Mouse (Mus musculus) kidney, postnatal 0 days (tissue): ENCODE data around the gene Dgki. TPM values are rescaled to one million over a fixed set of nuclear protein-coding genes. Genes with fewer than 3 reads are reported as not detected.

Source experiments
- ATAC-seq: fragments of 200-750 bp; cut with Nextera tagmentation; replicated peaks from 2 replicates; pipeline ENCODE4 v1.8.0; 2017; ENCODE audit warnings: low read depth, moderate number of reproducible peaks, moderate TSS enrichment, moderate library complexity; ENCODE audit not compliant: low FRiP score
- DNase-seq: peaks from one replicate; pipeline ENCODE4 v3.0.0-alpha.2; 2016; ENCODE audit warnings: low spot score
- H3K27ac ChIP-seq: fragments of 300-500 bp; sonication (generic); 2 replicates; pipeline ENCODE4 v1.5.1; 2014; ENCODE audit warnings: mild to moderate bottlenecking
- H3K27me3 ChIP-seq: fragments of 300-500 bp; sonication (generic); 2 replicates; pipeline ENCODE4 v1.6.1; 2014; ENCODE audit warnings: low read length, mixed read lengths; ENCODE audit not compliant: insufficient read depth
- H3K36me3 ChIP-seq: fragments of 300-500 bp; sonication (generic); 2 replicates; pipeline ENCODE4 v1.6.1; 2014; ENCODE audit warnings: low read length, mixed read lengths; ENCODE audit not compliant: insufficient read depth
- H3K4me1 ChIP-seq: fragments of 300-500 bp; sonication (generic); replicated peaks from 2 replicates; pipeline ENCODE4 v1.6.1; 2014; ENCODE audit warnings: antibody characterized with exemption, low read length, mixed read lengths; ENCODE audit not compliant: insufficient read depth
- H3K4me2 ChIP-seq: fragments of 300-500 bp; sonication (generic); 2 replicates; pipeline ENCODE4 v1.6.1; 2014; ENCODE audit warnings: mild to moderate bottlenecking, low read length, moderate library complexity, mixed read lengths
- H3K4me3 ChIP-seq: fragments of 300-500 bp; sonication (generic); replicated peaks from 2 replicates; pipeline ENCODE4 v1.5.1; 2014; ENCODE audit warnings: low read depth, low read length
- H3K9ac ChIP-seq: fragments of 300-500 bp; sonication (generic); 2 replicates; pipeline ENCODE4 v1.6.1; 2014; ENCODE audit warnings: low read depth, low read length
- H3K9me3 ChIP-seq: fragments of 300-500 bp; sonication (generic); replicated peaks from 2 replicates; pipeline ENCODE4 v1.6.1; 2016; ENCODE audit warnings: low read length, inconsistent platforms, mixed read lengths
- CTCF ChIP-seq: IDR thresholded peaks from 2 replicates; pipeline ENCODE4 v1.5.1; 2016; ENCODE audit warnings: antibody characterized with exemption, low read depth, mild to moderate bottlenecking, moderate library complexity
- WGBS: fragments of 180-500 bp; shearing (Covaris S2); extraction: QIAGEN DNeasy Blood & Tissue Kit; methylation state at CpG from one replicate; pipeline ENCODE4 v1.1.7; 2014; 5-methylcytosine and 5-hydroxymethylcytosine counted together
- polyA plus RNA-seq: library from polyadenylated mRNA; unstranded; fragments of >200 nt; fragmentation: Nextera tagmentation; extraction: Ambion mirVana; gene quantifications from 2 replicates; pipeline ENCODE4 v1.2.1, GENCODE M21; 2015

The Dgki gene
- polyA plus RNA-seq, 1 experiment from 2014 or later = 0.76 TPM

DNA sequence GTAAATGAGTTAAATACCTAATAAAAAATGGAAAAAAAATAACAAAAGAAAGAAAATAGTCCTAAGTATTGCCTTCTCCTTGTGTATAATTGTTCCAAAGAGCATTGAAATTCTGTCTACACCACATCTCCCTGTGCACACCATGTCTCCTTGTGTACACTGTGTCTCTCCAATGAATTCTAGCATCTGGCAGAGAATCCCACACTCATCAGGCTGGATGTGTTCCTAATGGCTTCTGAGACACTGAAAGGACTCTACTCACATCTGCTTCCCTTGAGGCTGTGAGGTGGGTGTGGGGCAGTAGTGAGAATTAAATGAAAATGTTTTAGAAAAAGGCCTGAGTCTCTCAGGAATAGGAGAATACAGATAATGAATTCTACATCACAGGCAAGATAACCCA lies 283.9 kb downstream of the Dgki start:
- Histone ChIP-seq H3K36me3 (no peaks in the 10 kb centered on the region), H3K27me3 (no peaks in the 10 kb centered on the region), H3K9me3 (no peaks in the 10 kb centered on the region), H3K9ac (no peak overlapping the region), H3K4me2 (no peak overlapping the region), H3K27ac (no peak overlapping the region), H3K4me3 (no peak overlapping the region), H3K4me1 (no peaks in the 10 kb centered on the region)
- DNase-seq (no peak), ATAC-seq (no peak)
- no peak for TF ChIP-seq CTCF

DNA sequence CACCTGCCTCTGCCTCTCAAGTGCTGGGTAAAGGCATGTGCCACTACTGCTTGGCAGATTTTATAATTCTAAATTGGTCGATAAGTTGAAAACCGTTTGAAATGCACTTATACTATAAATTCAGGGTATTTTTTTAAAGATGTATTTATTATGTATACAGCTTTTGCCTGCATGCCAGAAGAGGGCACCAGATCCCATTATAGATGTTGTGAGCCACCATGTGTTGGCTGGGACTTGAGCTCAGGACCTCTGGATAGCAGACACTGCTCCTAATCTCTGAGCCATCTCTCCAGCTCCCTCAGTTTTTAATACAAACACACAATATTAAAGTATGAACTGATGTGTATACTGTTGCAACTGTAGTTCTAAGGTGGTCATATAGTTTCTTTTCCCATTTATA lies 288.4 kb downstream of the Dgki start:
- Histone ChIP-seq H3K9me3 (no peaks in the 10 kb centered on the region), H3K4me3 (no peak overlapping the region), H3K36me3 (no peaks in the 10 kb centered on the region), H3K27me3 (no peaks in the 10 kb centered on the region), H3K9ac (no peak overlapping the region), H3K27ac (no peak overlapping the region), H3K4me1 (no peaks in the 10 kb centered on the region), H3K4me2 (no peak overlapping the region)
- peak; percentile 56 for TF ChIP-seq CTCF
- no peak for DNase-seq
- 87% methylated on average over 2 of the region's 2 CpGs for WGBS
- no peak for ATAC-seq

DNA sequence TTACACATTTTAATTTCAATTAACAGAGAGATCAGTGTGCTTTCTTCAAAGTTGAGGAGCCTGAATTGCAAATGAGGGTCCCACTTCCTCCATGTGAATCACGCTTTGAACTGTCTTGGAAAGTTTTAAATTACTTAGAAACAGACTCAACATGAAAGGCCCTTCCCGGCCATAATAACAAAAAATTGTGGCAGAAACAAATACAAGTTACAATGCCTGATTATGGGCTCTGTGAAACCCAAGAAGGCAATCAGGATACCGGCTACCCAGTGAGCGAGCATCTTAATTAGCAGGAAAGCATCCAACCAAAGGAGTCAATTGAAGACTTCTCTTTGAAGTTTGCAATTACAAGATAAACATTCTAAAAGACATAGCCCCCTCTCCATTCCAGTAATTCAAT lies 292.4 kb downstream of the Dgki start:
- Histone ChIP-seq H3K27me3 (no peaks in the 10 kb centered on the region), H3K9me3 (no peaks in the 10 kb centered on the region), H3K9ac (no peak overlapping the region), H3K4me2 (no peak overlapping the region), H3K4me1 (no peaks in the 10 kb centered on the region), H3K4me3 (no peak overlapping the region), H3K27ac (no peak overlapping the region), H3K36me3 (no peaks in the 10 kb centered on the region)
- no peak for TF ChIP-seq CTCF
- ATAC-seq (no peak), DNase-seq (peak; percentile 44)
- WGBS = 29% methylated on average over 4 of the region's 4 CpGs

DNA sequence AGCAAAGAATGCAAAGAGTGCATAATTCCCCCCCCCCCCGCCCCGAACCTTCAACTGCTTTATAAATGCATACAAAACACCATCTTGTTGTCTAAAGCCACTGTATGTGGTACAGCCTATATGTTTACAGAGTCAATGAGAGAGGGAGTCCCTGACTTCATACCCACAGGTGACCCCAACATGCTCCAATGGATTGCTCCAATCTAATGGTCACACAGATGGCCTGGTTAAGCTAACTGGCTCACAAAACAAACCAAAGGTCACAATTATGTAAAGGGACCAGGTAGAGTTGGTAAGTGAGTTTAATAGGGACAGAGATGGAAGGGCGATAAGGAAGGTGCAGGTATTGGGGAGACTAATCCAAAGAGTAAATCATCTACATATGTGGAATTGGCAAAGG lies 295.1 kb downstream of the Dgki start:
- ATAC-seq (no peak), DNase-seq (no peak)
- WGBS = 89% methylated on average over 3 of the region's 3 CpGs
- H3K27me3 ChIP-seq = no peaks in the 10 kb centered on the region
- H3K27ac ChIP-seq = no peak overlapping the region
- TF ChIP-seq CTCF = no peak
- H3K36me3 ChIP-seq = no peaks in the 10 kb centered on the region
- H3K4me3 ChIP-seq = no peak overlapping the region
- no peaks in the 10 kb centered on the region for H3K4me1 ChIP-seq
- H3K4me2 ChIP-seq = no peak overlapping the region
- H3K9me3 ChIP-seq = no peaks in the 10 kb centered on the region
- H3K9ac ChIP-seq = no peak overlapping the region

DNA sequence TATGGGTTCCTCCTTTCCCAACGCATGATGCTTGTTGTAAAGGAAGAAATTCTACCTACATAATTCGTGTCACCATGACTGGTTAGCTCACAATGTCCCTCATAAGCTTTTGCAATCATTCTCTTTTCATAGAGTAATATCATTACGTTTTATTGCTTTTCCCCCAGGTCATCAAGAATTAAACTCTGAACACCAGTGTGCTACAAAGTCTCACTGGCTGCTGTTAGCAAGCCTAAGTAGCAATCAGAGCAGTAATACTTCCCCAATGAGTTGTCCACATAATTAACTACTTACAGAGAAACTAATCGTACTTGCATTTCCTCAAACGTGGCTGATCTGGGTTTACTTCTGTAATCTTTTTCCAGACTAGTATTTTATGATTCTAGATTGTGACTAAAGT lies 296.7 kb downstream of the Dgki start:
- H3K4me2 ChIP-seq = no peak overlapping the region
- no peaks in the 10 kb centered on the region for H3K36me3 ChIP-seq
- H3K4me3 ChIP-seq = no peak overlapping the region
- H3K27me3 ChIP-seq = no peaks in the 10 kb centered on the region
- ATAC-seq (no peak), DNase-seq (no peak)
- H3K27ac ChIP-seq = no peak overlapping the region
- H3K9me3 ChIP-seq = no peaks in the 10 kb centered on the region
- no peak for TF ChIP-seq CTCF
- 62% methylated on average over 5 of the region's 5 CpGs for WGBS
- no peaks in the 10 kb centered on the region for H3K4me1 ChIP-seq
- no peak overlapping the region for H3K9ac ChIP-seq

DNA sequence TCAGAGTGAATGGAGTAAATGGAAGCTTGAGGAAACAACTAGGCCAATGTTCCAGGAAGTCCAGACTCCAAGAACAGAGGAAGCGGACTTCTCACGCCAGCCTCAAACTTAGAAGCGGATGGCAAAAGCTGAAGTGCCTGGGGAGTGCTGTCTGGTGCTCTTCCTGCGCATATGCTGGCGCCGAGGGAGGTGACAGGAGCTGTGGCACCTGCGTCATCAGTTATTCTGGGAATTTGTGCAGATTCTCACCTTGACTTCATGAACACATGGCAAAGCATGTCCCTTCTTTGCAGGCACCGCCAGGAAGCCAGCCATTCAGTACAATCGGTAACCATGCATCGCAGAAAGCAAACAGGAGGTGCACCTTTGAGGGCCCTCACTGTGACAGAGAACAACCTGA lies 301.0 kb downstream of the Dgki start:
- no peak overlapping the region for H3K27ac ChIP-seq
- ATAC-seq (no peak), DNase-seq (no peak)
- no peak for TF ChIP-seq CTCF
- H3K4me1 ChIP-seq = no peaks in the 10 kb centered on the region
- H3K9ac ChIP-seq = no peak overlapping the region
- no peak overlapping the region for H3K4me3 ChIP-seq
- 85% methylated on average over 10 of the region's 10 CpGs for WGBS
- no peaks in the 10 kb centered on the region for H3K9me3 ChIP-seq
- H3K4me2 ChIP-seq = no peak overlapping the region
- no peaks in the 10 kb centered on the region for H3K36me3 ChIP-seq
- H3K27me3 ChIP-seq = no peaks in the 10 kb centered on the region

DNA sequence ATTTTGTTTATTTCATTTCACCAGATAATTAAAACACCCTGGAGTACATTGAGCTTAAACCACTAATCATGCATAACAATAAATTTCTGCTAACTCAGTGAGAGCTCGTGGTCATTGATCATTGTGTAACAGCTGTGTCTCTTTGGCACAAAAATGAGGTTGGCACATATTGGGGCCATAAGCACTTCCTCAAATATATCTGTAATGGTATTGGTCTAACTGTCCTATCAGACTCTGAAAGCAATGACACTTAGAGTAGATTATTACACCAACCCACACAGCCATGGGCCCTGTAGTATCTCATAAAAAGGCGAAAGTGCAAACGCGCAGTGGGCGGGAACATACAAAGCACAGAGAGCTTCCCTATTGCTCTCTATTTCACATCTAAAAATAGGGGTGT lies 305.7 kb downstream of the Dgki start:
- 92% methylated on average over 5 of the region's 5 CpGs for WGBS
- DNase-seq (no peak), ATAC-seq (no peak)
- no peak overlapping the region for H3K4me3 ChIP-seq
- H3K9ac ChIP-seq = no peak overlapping the region
- no peak for TF ChIP-seq CTCF
- H3K27me3 ChIP-seq = no peaks in the 10 kb centered on the region
- no peaks in the 10 kb centered on the region for H3K36me3 ChIP-seq
- H3K4me1 ChIP-seq = no peaks in the 10 kb centered on the region
- H3K9me3 ChIP-seq = no peaks in the 10 kb centered on the region
- no peak overlapping the region for H3K27ac ChIP-seq
- no peak overlapping the region for H3K4me2 ChIP-seq
